Mouse (Mus musculus): ENCODE results near the gene Tk1. TPM values are rescaled to one million over a fixed set of nuclear protein-coding genes. Genes with fewer than 3 reads are reported as not detected.
"Not testable (repeated sequence)": the region's sequence is repeated elsewhere in the genome, so short reads cannot be mapped to it uniquely, and the experiment has no call there.

Gene Tk1
- total RNA-seq, 2 experiments from 2014 or later = 5.6 to 9.7 TPM

GRCm38 (mm10) chr11:117796954-117797353 lies 28.9 kb downstream of the Tk1 start:
- intact Hi-C loops (cut with DNase I) = no loop called here
- no peak for DNase-seq

GRCm38 (mm10) chr11:117794035-117794551 lies 31.8 kb downstream of the Tk1 start:
- DNase-seq = no peak
- intact Hi-C loops (cut with DNase I) = no loop called here

- DNase-seq = no peak
- intact Hi-C loops (cut with DNase I) = no loop called here
Measured at GRCm38 (mm10) chr11:117792281-117792888, 33.5 kb downstream of the Tk1 start.

- DNase-seq = no peak
- intact Hi-C loops (cut with DNase I) = no loop called here
Measured at GRCm38 (mm10) chr11:117791441-117791761, 34.5 kb downstream of the Tk1 start.

- intact Hi-C loops (cut with DNase I) = loop anchor here (1.0 kb wide), 1 partner anchor 33 kb away; no protein-coding TSS in a partner anchor
- DNase-seq = no peak
Measured at GRCm38 (mm10) chr11:117790703-117791440, 35.0 kb downstream of the Tk1 start.

GRCm38 (mm10) chr11:117790286-117790685 lies 35.6 kb downstream of the Tk1 start:
- peak; percentile 80 to 84 for DNase-seq
- intact Hi-C loops (cut with DNase I) = loop anchor here (1.0 kb wide), 1 partner anchor 34 kb away; no protein-coding TSS in a partner anchor

GRCm38 (mm10) chr11:117788481-117788880 lies 37.4 kb downstream of the Tk1 start:
- intact Hi-C loops (cut with DNase I) = loop anchor here (5.0 kb wide), 1 partner anchor 401 kb away; no protein-coding TSS in a partner anchor

GRCm38 (mm10) chr11:117786294-117786693 lies 39.6 kb downstream of the Tk1 start:
- intact Hi-C loops (cut with DNase I) = loop anchor here (2.0 to 5.0 kb wide), 2 partner anchors 75 to 399 kb away; no protein-coding TSS in a partner anchor
- DNase-seq = peak; percentile 60 to 72

More at GRCm38 (mm10) chr11:117788481-117788880, 37.4 kb downstream of the Tk1 start:
- DNase-seq = not testable (repeated sequence)

GRCm38 (mm10) chr11:117783683-117784309 lies 42.1 kb downstream of the Tk1 start:
- DNase-seq = peak; percentile 35 to 39
- intact Hi-C loops (cut with DNase I) = no loop called here

GRCm38 (mm10) chr11:117783089-117783488 lies 42.8 kb downstream of the Tk1 start:
- intact Hi-C loops (cut with DNase I) = no loop called here
- peak; percentile 67 to 78 for DNase-seq

- intact Hi-C loops (cut with DNase I) = no loop called here
- DNase-seq = no peak
Measured at GRCm38 (mm10) chr11:117782705-117783034, 43.2 kb downstream of the Tk1 start.

GRCm38 (mm10) chr11:117781993-117782704 lies 43.7 kb downstream of the Tk1 start, which contains the start of the genes Tmc8 and Tmc6:
Tmc8 (plus strand) TSS chr11:117782076.
Tmc6 (minus strand) TSS chr11:117782198.
- intact Hi-C loops (cut with DNase I) = no loop called here
- DNase-seq = peak; percentile 60 to 68

GRCm38 (mm10) chr11:117781199-117781821 lies 44.6 kb downstream of the Tk1 start:
- intact Hi-C loops (cut with DNase I) = no loop called here
- peak; percentile 71 to 73 for DNase-seq

- DNase-seq = peak; percentile 84 to 85
- intact Hi-C loops (cut with DNase I) = no loop called here
Measured at GRCm38 (mm10) chr11:117780582-117781111, 45.2 kb downstream of the Tk1 start.

GRCm38 (mm10) chr11:117780199-117780515 lies 45.7 kb downstream of the Tk1 start:
- intact Hi-C loops (cut with DNase I) = no loop called here
- no peak for DNase-seq

- intact Hi-C loops (cut with DNase I) = no loop called here
Measured at GRCm38 (mm10) chr11:117779434-117780198, 46.3 kb downstream of the Tk1 start.

GRCm38 (mm10) chr11:117778851-117779433 lies 47.0 kb downstream of the Tk1 start:
- DNase-seq = peak; percentile 40 to 51
- intact Hi-C loops (cut with DNase I) = no loop called here

More at GRCm38 (mm10) chr11:117779434-117780198, 46.3 kb downstream of the Tk1 start:
- DNase-seq = peak; percentile 75 to 76

- no peak for DNase-seq
- intact Hi-C loops (cut with DNase I) = no loop called here
Measured at GRCm38 (mm10) chr11:117778031-117778430, 47.9 kb downstream of the Tk1 start.

- no peak for DNase-seq
- intact Hi-C loops (cut with DNase I) = no loop called here
Measured at GRCm38 (mm10) chr11:117777111-117777510, 48.8 kb downstream of the Tk1 start.
